Mouse (Mus musculus) layer of hippocampus, postnatal 25 days (tissue): ENCODE results near the gene Pip4p1. TPM values are rescaled to one million over a fixed set of nuclear protein-coding genes. Genes with fewer than 3 reads are reported as not detected.
"Not testable (repeated sequence)": the region's sequence is repeated elsewhere in the genome, so short reads cannot be mapped to it uniquely, and the experiment has no call there.

Experiments used
- DNase-seq, 2 experiments: peaks; one replicate each; pipeline ENCODE4 v3.0.0; 2022; ENCODE audit warnings: mixed read lengths in 2 of 2, low spot score in 1 of 2; ENCODE audit errors: extremely low spot score in 1 of 2
- total RNA-seq, 2 experiments: library from RNA; stranded (reverse); gene quantifications; 2 replicates each; pipeline ENCODE4 v1.2.3; 2021

Gene Pip4p1
- total RNA-seq, 2 experiments from 2014 or later = 85.3 to 88.8 TPM

DNA sequence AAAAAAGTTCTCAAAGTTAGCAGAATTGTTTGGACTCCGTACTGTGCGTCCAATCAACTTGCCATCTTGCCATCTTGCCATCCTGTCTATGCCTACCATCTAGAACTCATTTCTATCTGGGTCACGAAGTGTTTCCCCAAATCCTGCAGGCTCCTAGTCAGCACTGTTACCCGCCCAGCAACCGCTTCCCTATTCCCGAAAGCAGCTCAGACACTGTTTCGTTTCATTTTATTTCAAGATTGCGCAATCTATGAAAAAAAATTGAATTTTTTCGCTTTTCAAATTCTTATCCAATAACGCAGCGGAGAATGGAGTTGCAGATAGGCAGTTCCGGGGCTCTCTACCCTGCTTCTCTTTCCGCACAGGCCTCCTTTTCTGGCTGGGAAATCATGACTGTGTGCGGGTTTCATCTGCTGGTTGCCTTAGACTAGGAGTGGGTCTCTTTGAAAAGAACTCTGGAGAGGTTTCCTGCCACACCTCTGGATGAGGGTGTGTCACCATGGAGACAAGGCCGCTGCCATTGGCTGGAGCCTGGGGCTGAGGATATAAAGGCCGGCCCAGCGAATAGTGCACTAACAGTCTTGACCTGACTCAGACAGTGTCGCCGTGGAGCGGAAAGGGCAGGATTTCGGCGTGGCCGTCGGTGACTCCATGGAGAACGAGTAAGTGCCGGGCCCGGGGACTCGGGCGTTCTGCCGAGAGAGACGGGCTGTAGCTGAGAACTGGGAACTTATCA, 13.4 kb upstream of the Pip4p1 start, which contains the start of gene Gm49342:
Gm49342 (plus strand) TSS at position 586 of the 736 bp plus-strand sequence.
- peak; percentile 81 to 82 for DNase-seq

- DNase-seq = no peak
These were observed 8.3 kb upstream of the Pip4p1 start for GRCm38 (mm10) chr14:50938940-50939339.

GRCm38 (mm10) chr14:50938119-50938908, 7.7 kb upstream of the Pip4p1 start:
- DNase-seq = no peak

GRCm38 (mm10) chr14:50936649-50937048, 6.0 kb upstream of the Pip4p1 start:
- DNase-seq = no peak

- no peak for DNase-seq
These were observed 901 bp upstream of the Pip4p1 start for GRCm38 (mm10) chr14:50931493-50932020.

- DNase-seq = peak in 1 of 2 experiments; percentile 34
These were observed 291 bp downstream of the Pip4p1 start for GRCm38 (mm10) chr14:50930377-50930753.

- DNase-seq = no peak
These were observed 705 bp downstream of the Pip4p1 start for GRCm38 (mm10) chr14:50929951-50930350.

- DNase-seq = no peak
These were observed 3.3 kb downstream of the Pip4p1 start for GRCm38 (mm10) chr14:50927366-50927765.

DNA sequence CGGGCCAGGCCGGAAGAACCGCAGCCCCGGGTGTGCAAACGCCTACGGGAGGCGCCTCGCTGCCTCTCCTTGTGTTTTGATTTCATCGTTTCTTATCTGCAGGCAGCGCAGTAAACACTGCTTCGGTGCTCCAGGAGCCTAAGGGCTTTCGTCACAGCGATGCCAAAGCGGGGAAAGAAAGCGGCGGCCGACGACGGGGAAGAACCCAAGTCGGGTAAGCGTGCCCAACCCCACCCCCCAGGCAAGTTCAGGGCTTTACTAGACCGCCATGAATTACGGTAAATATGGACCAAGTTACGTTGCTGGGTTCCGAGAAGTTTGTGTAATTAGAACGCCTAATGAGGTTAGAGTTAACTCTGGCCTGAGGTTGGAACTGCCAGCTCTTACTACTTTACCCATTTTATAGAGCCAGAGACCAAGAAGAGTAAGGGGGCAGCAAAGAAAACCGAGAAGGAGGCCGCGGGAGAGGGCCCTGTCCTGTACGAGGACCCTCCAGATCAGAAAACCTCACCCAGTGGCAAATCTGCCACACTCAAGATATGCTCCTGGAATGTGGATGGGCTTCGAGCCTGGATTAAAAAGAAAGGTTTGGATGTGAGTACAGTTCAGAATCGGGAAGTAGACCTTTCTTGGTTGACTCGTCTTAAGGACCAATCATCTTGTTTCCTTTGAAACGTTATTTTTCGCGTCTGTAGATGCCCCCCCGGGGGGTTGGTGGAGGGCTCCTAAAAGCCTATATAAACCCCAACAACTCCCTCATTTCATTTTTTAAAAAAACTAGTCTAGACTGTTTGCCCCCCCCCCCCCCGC, 5.3 kb downstream of the Pip4p1 start:
- DNase-seq = no peak

GRCm38 (mm10) chr14:50924281-50925064, 6.2 kb downstream of the Pip4p1 start, which contains the start of the genes Osgep and Apex1:
Gene Osgep, minus strand, starts transcription at chr14:50924893.
Gene Apex1, plus strand, starts transcription at chr14:50924968.
- peak; percentile 84 to 94 for DNase-seq

- not testable (repeated sequence) for DNase-seq
These were observed 7.2 kb downstream of the Pip4p1 start for GRCm38 (mm10) chr14:50923437-50923836.

DNA sequence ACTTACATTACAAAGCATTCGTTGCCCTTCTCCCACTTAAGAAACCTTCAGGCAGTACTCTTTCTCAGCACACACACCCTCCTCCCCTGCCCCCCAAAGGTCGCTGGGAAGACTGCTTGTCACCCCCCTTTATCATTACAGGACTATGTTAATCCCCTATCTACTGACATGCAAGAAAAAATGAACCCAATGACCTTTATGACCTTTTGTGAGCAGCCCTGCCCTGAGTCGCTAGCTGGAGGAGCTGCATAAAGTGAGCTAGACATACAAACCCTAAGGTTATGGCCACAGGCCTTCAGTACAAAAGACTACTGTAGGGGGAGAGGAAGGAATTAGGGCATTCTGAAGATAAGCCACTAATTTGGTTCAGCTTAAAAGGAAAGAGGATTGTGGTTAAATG, 19.3 kb downstream of the Pip4p1 start:
- no peak for DNase-seq

DNA sequence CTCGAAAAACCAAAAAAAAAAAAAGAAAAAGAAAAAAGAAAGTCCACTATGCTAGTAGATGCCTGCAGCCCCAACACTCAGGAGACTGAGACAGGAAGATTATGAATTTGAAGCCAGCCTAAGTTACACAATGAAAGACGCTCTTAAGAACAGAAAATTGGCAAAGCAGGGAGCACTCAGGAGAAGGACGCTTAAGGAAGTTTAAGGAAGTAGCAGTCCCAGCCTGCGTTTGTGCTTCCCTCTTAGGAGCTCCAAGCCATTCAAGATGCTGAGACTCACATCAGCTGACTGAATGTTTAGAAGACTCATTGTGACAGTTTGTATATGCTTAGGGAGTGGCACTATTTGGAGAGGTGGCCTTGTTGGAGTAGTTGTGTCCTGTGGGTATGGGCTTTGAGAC, 22.5 kb downstream of the Pip4p1 start:
- DNase-seq = no peak

DNA sequence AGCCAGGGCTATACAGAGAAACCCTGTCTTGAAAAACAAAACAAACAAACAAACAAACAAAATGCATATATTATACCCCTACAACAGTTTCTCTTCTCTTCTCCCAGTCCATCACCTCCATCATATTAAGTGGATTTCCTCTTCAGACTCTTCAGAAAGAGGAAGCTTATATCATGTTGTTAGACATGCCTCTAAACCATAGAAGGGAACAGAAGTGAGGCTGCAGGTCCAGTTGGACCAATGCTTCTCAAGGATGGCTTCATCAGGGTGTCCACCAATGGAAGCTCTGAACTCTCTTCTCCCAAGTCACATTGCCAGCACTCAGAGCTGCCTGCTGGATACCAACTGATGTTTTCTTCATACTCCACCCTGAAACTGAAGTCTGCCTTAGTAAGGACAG, 25.3 kb downstream of the Pip4p1 start:
- DNase-seq = not testable (repeated sequence)

DNA sequence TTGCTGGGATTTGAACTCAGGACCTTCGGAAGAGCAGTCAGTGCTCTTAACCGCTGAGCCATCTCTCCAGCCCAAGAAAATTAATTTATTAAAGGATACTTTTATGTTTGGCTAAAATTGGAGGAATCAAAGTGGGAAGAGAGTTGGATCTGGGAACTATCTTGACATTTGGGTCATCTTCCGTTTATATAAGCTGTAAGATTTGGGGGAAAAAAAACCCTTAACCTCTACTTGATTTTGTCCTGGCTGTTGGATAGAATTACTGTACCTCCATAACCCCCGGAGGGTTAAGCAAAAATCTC, 25.9 kb downstream of the Pip4p1 start:
- no peak for DNase-seq

DNA sequence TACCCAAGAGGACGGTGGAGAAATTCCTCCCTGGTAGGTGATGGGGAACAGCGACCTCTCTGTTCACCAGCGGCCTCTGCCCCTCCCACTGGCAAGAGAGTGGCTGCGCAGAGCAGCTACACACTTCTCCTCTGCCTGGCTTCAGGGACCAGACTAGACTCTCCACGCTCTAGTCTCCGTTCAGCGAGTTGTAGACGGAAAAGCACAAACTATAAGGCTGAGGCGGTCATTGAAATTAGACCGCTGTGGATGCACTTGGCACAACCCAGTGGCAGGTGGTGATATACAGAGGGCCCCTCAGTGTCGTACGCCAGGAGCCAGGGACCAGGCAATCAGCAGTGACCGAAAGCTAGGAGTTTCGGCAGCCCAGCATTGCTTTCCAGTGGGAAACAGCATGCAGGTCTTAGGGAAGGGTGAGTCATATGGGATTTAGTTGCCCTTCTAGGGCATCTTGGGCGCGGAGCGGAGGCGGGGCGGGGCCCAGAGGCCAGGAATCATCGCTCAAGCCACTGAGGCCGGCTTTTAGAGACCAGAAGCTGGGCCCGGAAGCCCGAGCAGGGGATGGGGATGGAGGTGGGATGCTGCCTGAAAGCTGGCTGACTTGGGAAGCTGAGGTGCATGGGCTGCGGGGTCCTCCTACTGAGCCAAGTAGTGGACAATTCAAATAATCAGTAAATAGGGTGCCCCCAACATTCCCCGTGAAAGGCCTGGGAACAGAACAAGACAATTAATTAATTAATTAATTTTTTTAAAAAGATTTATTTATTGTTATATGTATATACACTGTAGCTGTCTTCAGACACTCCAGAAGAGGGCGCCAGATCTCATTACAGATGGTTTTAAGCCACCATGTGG, 26.5 kb downstream of the Pip4p1 start:
- DNase-seq = no peak

DNA sequence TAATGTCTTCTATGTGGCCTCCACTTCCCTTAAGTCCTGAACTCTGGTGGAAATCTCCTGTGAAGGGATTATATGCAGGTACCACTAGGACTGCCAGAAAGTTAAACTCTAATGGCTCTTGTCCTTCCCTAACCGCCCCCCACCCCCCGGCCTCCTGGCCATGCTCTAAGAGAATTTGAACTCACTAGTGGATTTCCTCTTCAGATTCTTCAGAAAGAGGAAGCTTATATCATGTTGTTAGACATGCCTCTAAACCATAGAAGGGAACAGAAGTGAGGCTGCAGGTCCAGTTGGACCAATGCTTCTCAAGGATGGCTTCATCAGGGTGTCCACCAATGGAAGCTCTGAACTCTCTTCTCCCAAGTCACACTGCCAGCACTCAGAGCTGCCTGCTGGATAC, 32.7 kb downstream of the Pip4p1 start:
- not testable (repeated sequence) for DNase-seq

DNA sequence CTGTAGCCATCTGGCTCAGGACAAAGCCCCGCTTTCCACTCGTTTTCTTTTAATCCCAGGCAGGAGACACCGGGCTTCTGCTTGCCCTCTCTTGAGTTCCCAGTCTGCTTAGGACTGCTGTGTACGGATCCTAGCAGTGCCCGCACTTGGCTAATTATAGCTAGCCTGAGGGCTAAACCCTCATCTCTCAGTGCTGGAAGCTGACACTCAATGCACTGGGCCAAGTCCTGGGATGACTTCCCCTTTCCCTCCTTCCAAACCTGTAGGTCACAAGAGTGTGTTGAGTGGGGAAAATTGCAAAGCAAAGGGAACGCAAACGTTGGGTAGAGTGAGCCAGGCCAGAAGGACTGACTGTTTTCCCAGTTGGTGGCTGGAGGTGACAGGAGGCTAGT, 33.3 kb downstream of the Pip4p1 start, which contains the start of gene Klhl33:
Klhl33 (minus strand) TSS at position 134 of the 392 bp plus-strand sequence.
- DNase-seq = peak in 1 of 2 experiments; percentile 11
